7 mouse cellular contexts compared by ENCODE assay signal in genomic region chr16:33967283-33967640, GRCm38 (mm10). TPM values are rescaled to one million over a fixed set of nuclear protein-coding genes. Genes with fewer than 3 reads are reported as not detected.
A peak's percentile ranks its signal among the peaks of the same experiment; 100 is the strongest.
DNase-seq lines count a peak whose midpoint lies in the region; ATAC-seq and TF ChIP-seq lines count a peak whose summit lies in the region.

No protein-coding gene starts in this region.

- H3K27me3 ChIP-seq in thymus, adult 2 months (ENCODE audit: control insufficient read depth, insufficient read depth, low read length): no peaks in the 10 kb centered on the region
- H3K27me3 ChIP-seq in embryonic facial prominence, embryonic 15.5 days: no peaks in the 10 kb centered on the region
- H3K27me3 ChIP-seq in limb, embryonic 12.5 days: no peaks in the 10 kb centered on the region

- TF ChIP-seq POLR2A in thymus, adult 2 months (IDR thresholded peaks at IDR 0.05; ENCODE audit: control insufficient read depth, extremely low read depth, insufficient read depth, low read length, poor library complexity): no peak

- TF ChIP-seq CTCF in thymus, adult 2 months (IDR thresholded peaks at IDR 0.05; ENCODE audit: borderline replicate concordance, control insufficient read depth, extremely low read depth, insufficient read depth, low read length, poor library complexity): no peak

- H3K9me3 ChIP-seq in embryonic facial prominence, embryonic 15.5 days (replicated peaks): no peaks in the 10 kb centered on the region
- no peaks in the 10 kb centered on the region for H3K9me3 ChIP-seq in limb, embryonic 12.5 days

- H3K9ac ChIP-seq in embryonic facial prominence, embryonic 15.5 days: peak overlapping the region; percentile 89
- H3K9ac ChIP-seq in limb, embryonic 12.5 days (replicated peaks): peak overlapping the region; percentile 84

- peak overlapping the region; percentile 83 for H3K4me2 ChIP-seq in embryonic facial prominence, embryonic 15.5 days (replicated peaks)
- H3K4me2 ChIP-seq in limb, embryonic 12.5 days: peak overlapping the region; percentile 71

- H3K4me1 ChIP-seq in thymus, adult 2 months (replicated peaks; ENCODE audit: control insufficient read depth, insufficient read depth, low read length): peaks cover 4% of the 10 kb centered on the region
- peaks cover 13% of the 10 kb centered on the region for H3K4me1 ChIP-seq in embryonic facial prominence, embryonic 15.5 days
- peaks cover 10% of the 10 kb centered on the region for H3K4me1 ChIP-seq in limb, embryonic 12.5 days (replicated peaks)

- H3K4me3 ChIP-seq in thymus, adult 2 months (ENCODE audit: control insufficient read depth, insufficient read depth, low read length): no peak overlapping the region
- H3K4me3 ChIP-seq in embryonic facial prominence, embryonic 15.5 days (replicated peaks): peak overlapping the region; percentile 91
- H3K4me3 ChIP-seq in limb, embryonic 12.5 days (replicated peaks): peak overlapping the region; percentile 91

- no peaks in the 10 kb centered on the region; the same call in 1 of the 2 replicates for H3K36me3 ChIP-seq in thymus, adult 2 months (ENCODE audit: control insufficient read depth, insufficient read depth, low read length)
- peaks cover 8% of the 10 kb centered on the region for H3K36me3 ChIP-seq in embryonic facial prominence, embryonic 15.5 days
- H3K36me3 ChIP-seq in limb, embryonic 12.5 days: peaks cover 14% of the 10 kb centered on the region

- 12% methylated on average over 2 of the region's 2 CpGs for WGBS in thymus, adult 2 months
- WGBS in embryonic facial prominence, embryonic 15.5 days: 37% methylated on average over 2 of the region's 2 CpGs
- WGBS in limb, embryonic 12.5 days: 59% methylated on average over 2 of the region's 2 CpGs

- H3K27ac ChIP-seq in thymus, adult 2 months (ENCODE audit: control insufficient read depth, insufficient read depth, low read length): no peak overlapping the region
- peak overlapping the region; percentile 75; the same call in 1 of the 2 replicates for H3K27ac ChIP-seq in embryonic facial prominence, embryonic 15.5 days (replicated peaks)
- H3K27ac ChIP-seq in limb, embryonic 12.5 days: no peak overlapping the region

- ATAC-seq in embryonic facial prominence, embryonic 15.5 days (ENCODE audit: insufficient number of reproducible peaks, low FRiP score, low TSS enrichment, low read depth): no peak
- ATAC-seq in limb, embryonic 12.5 days (ENCODE audit: insufficient number of reproducible peaks, insufficient read depth, low FRiP score, low TSS enrichment, low read depth): no peak
- ATAC-seq in monocyte, adult 5-6 weeks (replicated peaks; ENCODE audit: insufficient number of reproducible peaks, low FRiP score, low TSS enrichment, poor library complexity, severe bottlenecking): 0 out of 2 replicates have a peak, but pooled peaks have one; percentile 37

- DNase-seq in thymus, adult 2 months: peak; percentile 23
- no peak for DNase-seq in thymus, postnatal 10 days (ENCODE audit: low spot score in 2 of 2)
- DNase-seq in right cerebral cortex, postnatal 25 days: no peak
- DNase-seq in spleen, postnatal 4 days (ENCODE audit: low spot score in 2 of 2): no peak

RNA-seq across cellular contexts. Expression of gene Umps, which starts 0.4 kb away (rescaled TPM):
- polyA plus RNA-seq in thymus, adult 2 months (2012; rRNA removed): 14.7 and 18.6 TPM in 2 replicates
- polyA plus RNA-seq in embryonic facial prominence, embryonic 15.5 days (2015; fragmentation: Nextera tagmentation; extraction: Ambion mirVana): 45.0 and 45.5 TPM in 2 replicates
- polyA plus RNA-seq in limb, embryonic 12.5 days (2016; fragmentation: Nextera tagmentation; extraction: Ambion mirVana): 67.9 and 69.2 TPM in 2 replicates
- total RNA-seq in monocyte, adult 5-6 weeks (2017): 19.4 to 23.2 TPM (median 22.4 TPM) in 3 replicates
